Mouse (Mus musculus) T-cell, adult 2 months (primary cell): ENCODE data around the gene Apoa2.

Source experiments
- DNase-seq: peaks from one replicate; pipeline ENCODE4 v3.0.0; 2022; ENCODE audit warnings: low spot score

The Apoa2 gene

DNA sequence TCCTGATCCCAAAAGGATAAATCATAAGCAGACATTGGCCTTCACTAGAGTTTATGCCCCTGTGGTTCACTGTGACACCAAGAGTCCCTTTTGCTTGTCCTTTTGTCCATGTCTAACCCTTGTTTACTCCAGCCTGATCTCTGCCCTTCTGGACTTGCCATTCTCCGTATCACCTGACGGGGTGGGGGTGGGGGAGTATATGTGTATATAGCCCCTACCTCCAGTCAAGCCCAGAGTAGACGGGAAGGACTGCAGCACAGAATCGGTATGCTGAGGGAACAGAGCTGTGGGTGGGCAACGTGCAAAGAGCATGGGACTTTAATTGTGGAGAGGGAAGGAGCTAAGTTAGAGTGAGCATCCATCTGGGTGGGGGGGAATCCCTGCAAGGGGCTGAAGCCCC lies at the start of gene Apoa2:
TSS of gene Apoa2 (plus strand) at position 198 of the 400 bp plus-strand sequence.
- DNase-seq = no peak

DNA sequence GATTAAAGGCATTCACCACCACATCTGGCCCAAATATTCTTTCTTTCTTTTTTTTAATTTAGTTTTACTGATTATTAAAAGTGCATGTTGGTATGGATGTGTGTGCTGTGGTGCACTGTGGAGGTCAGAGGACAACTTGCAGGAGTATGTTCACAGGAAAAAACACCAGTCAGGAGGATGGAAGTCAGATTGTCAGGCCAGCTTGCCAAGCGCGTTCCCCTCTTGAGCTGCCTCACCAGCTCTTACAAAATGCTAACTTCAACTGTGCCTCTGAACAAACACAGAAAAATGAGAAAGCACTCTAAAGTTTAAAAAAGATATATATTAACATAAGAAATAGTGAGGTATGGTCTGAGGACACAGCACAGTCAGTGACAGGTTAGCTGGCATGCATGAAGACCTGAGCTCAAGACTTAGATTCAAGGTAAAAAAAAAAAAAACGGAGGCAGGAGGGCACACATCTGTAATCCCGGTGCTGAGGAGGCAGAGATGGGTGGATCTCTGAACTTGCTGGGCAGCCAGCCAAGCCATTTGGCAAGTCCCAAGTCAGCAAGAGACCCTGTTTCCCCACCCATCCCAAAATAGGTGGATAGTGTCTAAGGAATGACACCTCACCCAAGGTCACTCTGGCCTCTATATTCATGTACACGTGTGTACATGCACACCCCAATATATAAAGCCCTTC lies 45.2 kb upstream of the Apoa2 start:
- DNase-seq = no peak

- DNase-seq = no peak
Observed at GRCm38 (mm10) chr1:171183025-171183424, 41.8 kb upstream of the Apoa2 start.

DNA sequence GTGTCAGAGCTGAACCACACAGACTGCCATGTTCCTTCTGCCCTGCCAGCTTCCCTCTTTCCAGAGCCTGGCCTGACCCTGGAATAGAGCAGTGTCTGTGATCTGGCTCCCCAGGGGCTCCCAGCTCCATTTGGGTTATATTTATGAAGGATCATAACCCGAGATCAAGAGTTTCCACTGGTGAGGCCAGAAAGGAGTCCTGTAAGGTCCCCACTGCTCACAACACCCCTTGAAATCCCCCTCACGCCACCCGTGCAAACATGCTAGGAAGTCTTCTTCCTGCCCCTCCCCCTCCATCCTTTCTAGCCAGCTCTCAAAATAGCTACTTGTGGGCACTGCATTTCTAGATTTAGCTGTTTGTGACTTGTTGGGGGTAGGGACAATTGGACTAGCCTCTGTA lies 41.2 kb upstream of the Apoa2 start:
- DNase-seq = no peak

DNA sequence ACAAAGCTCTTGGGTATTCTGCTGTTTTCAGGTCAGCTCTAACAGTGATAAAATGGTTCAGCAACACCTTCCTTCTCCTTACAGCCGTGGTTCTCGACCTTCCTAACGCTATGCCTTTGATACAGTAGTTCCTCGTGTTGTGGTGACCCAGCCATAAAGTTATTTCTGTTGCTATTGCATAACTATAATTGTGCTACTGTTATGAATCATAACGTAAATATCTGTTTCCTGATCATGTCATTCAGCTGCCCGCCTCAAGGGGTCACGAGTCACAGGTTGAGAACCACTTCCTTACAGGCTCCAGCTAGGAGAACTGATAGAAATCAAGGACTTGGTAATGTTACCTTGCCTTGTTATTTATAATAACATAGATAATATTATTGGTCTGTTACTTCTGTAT lies 40.5 kb upstream of the Apoa2 start:
- DNase-seq = peak; percentile 36

- DNase-seq = no peak
Observed at GRCm38 (mm10) chr1:171185655-171186054, 39.2 kb upstream of the Apoa2 start.

GRCm38 (mm10) chr1:171187851-171188700 lies 36.8 kb upstream of the Apoa2 start:
- DNase-seq = no peak

GRCm38 (mm10) chr1:171189046-171189445 lies 35.8 kb upstream of the Apoa2 start:
- no peak for DNase-seq

DNA sequence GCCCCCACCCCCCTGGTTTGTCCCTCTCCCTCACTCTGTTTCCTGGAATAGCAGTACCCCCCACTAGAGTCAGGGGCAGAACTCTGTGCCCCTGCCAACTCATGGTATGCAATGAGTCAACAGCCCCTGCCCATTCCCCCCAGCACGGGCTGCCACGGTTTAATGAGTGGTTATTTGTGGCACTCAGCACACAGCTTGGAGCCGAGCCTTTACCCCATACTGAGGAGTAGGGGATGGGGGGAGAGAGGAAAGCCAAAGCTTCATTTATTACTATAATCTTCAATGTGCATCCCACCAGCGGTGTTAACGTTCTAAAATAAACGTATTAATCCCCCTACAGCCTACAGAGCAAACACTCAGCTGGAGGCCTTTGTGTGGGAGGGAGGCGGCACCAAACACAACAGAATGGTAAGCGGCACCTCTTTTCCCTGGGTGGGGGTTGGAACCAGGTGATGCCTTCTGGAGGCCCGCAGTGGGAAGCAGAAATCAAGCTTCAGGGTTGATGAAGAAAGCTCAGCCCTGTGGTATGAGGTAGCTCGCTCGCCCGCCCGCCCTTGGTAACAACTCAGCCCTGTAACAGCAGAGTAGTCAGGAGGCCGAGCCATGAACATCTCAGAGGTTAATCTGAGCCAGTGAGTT lies 35.3 kb upstream of the Apoa2 start:
- DNase-seq = no peak

DNA sequence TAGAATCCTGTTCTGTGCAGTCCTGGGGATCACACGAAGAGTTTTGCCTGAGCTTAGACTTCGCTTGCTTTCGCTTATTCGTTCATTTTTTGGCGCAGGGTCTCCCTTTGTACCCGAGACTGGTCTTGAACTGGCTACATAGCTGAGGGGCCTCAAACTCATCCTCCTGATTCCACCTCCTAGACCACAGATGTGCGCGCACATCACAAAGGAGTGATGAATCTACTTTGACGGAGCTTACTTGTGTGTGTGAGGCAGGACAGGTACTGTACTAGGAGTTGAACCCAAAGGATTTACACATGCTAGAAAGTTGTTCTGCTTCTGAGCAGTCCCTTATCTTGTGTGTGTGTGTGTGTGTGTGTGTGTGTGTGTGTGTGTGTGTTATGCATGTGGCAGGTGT lies 34.0 kb upstream of the Apoa2 start:
- DNase-seq = no peak

DNA sequence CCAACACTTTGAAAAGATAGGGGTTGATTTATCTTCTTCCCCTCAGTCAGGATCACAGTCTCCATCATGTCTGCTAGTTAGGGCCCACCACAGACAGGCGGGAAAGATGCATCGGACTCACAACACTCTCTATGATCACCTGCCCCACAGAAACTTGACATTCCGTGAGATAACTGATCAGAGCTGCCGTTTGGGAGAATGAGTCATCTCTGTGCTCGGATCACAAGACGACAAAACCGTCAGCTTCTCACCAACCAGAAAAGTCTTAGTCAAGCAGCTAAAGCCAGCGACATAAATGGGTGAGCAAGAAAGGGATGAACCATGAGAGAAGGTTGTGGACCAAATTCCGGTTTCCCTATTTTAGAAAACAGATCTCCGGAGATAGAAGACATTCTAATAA lies 32.6 kb upstream of the Apoa2 start:
- no peak for DNase-seq

GRCm38 (mm10) chr1:171193093-171193840 lies 31.6 kb upstream of the Apoa2 start:
- no peak for DNase-seq

- DNase-seq = no peak
Observed at GRCm38 (mm10) chr1:171193911-171194830, 30.7 kb upstream of the Apoa2 start.

DNA sequence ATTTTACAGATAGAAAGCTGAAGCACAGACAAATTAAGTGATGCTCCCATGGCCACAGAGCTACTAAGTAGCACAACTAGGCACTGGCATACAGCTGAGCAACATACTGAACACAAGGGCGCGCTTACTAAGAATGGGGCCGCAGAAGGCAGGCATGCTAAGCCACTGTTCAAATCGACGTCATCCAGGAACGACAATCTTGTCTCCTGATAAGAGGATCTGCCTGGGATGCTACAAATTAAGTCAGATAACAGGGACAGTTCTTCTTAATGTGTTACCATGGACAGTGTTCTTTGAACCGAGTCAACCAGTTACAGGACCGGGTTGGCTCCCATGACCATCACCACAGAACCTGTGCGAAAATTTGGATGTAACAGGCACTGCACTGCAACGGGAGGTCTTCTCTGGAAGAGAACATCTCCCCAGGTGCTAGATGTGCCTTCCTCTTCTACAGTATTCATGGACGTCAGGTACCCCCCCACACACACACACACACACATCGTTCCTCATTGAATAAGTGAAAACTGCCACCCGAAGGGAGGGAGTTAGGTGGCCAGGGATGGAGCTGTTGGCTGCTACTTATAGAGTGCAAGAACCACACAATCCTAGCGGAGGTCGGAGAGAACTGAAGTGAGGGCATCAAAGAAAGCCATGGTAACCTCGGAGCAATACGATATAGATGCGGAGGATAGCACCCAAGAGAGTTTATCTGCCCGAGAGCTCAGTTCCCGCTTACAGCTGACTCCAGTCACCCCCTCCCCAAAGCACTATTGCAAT lies 29.6 kb upstream of the Apoa2 start:
- no peak for DNase-seq

GRCm38 (mm10) chr1:171195887-171196397 lies 28.9 kb upstream of the Apoa2 start, which contains the start of gene Pcp4l1:
Gene Pcp4l1, minus strand, starts transcription at chr1:171196268.
- DNase-seq = no peak

- no peak for DNase-seq
Observed at GRCm38 (mm10) chr1:171199532-171199931, 25.3 kb upstream of the Apoa2 start.

- DNase-seq = no peak
Observed at GRCm38 (mm10) chr1:171200769-171201168, 24.1 kb upstream of the Apoa2 start.

- no peak for DNase-seq
Observed at GRCm38 (mm10) chr1:171203471-171204248, 21.2 kb upstream of the Apoa2 start.

GRCm38 (mm10) chr1:171204249-171204644 lies 20.6 kb upstream of the Apoa2 start:
- no peak for DNase-seq
